Mouse (Mus musculus) macrophage (primary cell): ENCODE results near the gene Svs5. TPM values are rescaled to one million over a fixed set of nuclear protein-coding genes. Genes with fewer than 3 reads are reported as not detected.
"Not testable (repeated sequence)": the region's sequence is repeated elsewhere in the genome, so short reads cannot be mapped to it uniquely, and the experiment has no call there.

Experiments
- H3K27ac ChIP-seq: fragments of 350-480 bp; formaldehyde crosslinking; 2 replicates; pipeline ENCODE4 v1.9.0; 2021
- H3K36me3 ChIP-seq: fragments of 350-480 bp; formaldehyde crosslinking; 2 replicates; pipeline ENCODE4 v1.9.0; 2021; ENCODE audit errors: inconsistent target
- H3K4me3 ChIP-seq: fragments of 350-480 bp; formaldehyde crosslinking; 2 replicates; pipeline ENCODE4 v1.9.0; 2021; ENCODE audit errors: inconsistent target
- H3K79me2 ChIP-seq: fragments of 350-480 bp; formaldehyde crosslinking; 2 replicates; pipeline ENCODE4 v1.9.0; 2021; ENCODE audit errors: inconsistent target
- WGBS: methylation state at CpG from one replicate; pipeline ENCODE4 v1.1.7; 2026; ENCODE audit warnings: inconsistent platforms; ENCODE audit not compliant: missing documents; 5-methylcytosine and 5-hydroxymethylcytosine counted together
- polyA plus RNA-seq: library from polyadenylated mRNA; stranded (reverse); fragments of 250-400 nt; gene quantifications from 3 replicates; pipeline ENCODE4 v1.2.4, GENCODE M21; 2018; ENCODE audit warnings: inconsistent platforms
- total RNA-seq, 78 experiments: library from RNA; depleted of rRNA; stranded (reverse); fragments of 250-400 nt; gene quantifications; 1 replicate in 9 of 78; 2 replicates in 24 of 78; 3 replicates in 43 of 78; 4 replicates in 2 of 78; pipeline ENCODE4 v1.2.4; 2018; ENCODE audit warnings: inconsistent platforms in 56 of 78

Gene Svs5
- not detected for total RNA-seq (2018; cell fraction: chromatin; rRNA removed)
- total RNA-seq (2018; cell fraction: cytosol; rRNA removed), result not detected
- total RNA-seq (2018; cell fraction: nucleus; rRNA removed), result not detected
- polyA plus RNA-seq, result not detected in 3 replicates

DNA sequence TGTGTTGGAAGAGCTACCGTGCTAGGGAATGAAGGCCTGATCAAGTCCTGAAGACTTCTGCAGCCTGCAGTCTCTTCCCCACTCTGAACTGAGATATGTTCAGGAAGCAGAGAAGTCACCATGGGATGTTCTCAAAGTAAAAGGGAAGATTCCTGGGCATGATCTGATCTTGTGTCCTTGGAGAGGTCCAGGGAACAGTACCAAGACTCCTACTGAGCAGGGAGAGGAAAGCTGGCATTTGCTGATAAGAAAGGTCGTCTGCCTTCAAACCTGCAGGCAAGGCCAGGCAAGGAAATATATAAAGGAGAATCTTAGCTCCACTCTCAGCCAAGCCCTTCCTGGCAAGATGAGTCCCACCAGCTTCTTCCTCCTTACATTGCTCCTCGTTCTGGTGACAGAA, at the start of gene Svs5:
Svs5 (plus strand) TSS at position 301 of the 400 bp plus-strand sequence.
- not testable (repeated sequence) for H3K79me2 ChIP-seq, H3K36me3 ChIP-seq, H3K27ac ChIP-seq, H3K4me3 ChIP-seq
- 70% methylated on average over 3 of the region's 3 CpGs for WGBS

GRCm38 (mm10) chr2:164288968-164289367, 43.6 kb upstream of the Svs5 start, which contains the start of gene Svs3a:
Svs3a (plus strand) TSS chr2:164289268.
- not testable (repeated sequence) for H3K79me2 ChIP-seq, H3K4me3 ChIP-seq, H3K36me3 ChIP-seq, H3K27ac ChIP-seq
- 100% methylated on average over 1 of the region's 1 CpGs for WGBS

DNA sequence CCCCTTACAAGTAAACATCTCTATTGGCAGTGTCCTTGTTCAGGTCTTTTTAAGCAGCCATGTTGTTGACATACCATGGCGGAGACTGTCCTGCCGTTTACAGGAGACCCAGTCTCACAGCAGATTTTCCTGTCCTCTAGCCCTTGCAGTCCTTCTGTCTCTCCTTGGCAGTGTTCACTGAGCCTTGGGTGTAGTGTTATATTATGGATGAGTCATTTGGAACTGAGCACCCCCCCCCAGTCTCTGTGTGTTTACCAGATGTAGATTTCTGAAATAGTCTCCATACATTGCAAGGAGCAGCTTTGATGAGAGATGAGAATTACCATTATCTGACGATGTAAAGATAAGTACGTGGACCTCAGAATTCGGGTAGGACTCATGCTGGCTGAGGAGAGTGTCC, 19.9 kb upstream of the Svs5 start:
- H3K4me3 ChIP-seq, result no peak overlapping the region
- H3K79me2 ChIP-seq, result no peaks in the 10 kb centered on the region
- WGBS, result 88% methylated on average over 5 of the region's 5 CpGs

GRCm38 (mm10) chr2:164315460-164315859, 17.1 kb upstream of the Svs5 start:
- not testable (repeated sequence) for H3K27ac ChIP-seq, H3K4me3 ChIP-seq, H3K36me3 ChIP-seq, H3K79me2 ChIP-seq

More for the DNA sequence above, 19.9 kb upstream of the Svs5 start:
- Histone ChIP-seq H3K36me3 (no peaks in the 10 kb centered on the region), H3K27ac (no peak overlapping the region)

GRCm38 (mm10) chr2:164316451-164316850, 16.1 kb upstream of the Svs5 start, which contains the start of gene Svs6:
Svs6 (plus strand) TSS chr2:164316751.
- 89% methylated on average over 1 of the region's 1 CpGs for WGBS
- H3K27ac ChIP-seq, H3K79me2 ChIP-seq, H3K4me3 ChIP-seq, H3K36me3 ChIP-seq: not testable (repeated sequence)

- Histone ChIP-seq H3K27ac (no peak overlapping the region), H3K4me3 (no peak overlapping the region), H3K36me3 (no peaks in the 10 kb centered on the region), H3K79me2 (no peaks in the 10 kb centered on the region)
- 94% methylated on average over 6 of the region's 6 CpGs for WGBS
Measured at GRCm38 (mm10) chr2:164320983-164321382, 11.6 kb upstream of the Svs5 start.

DNA sequence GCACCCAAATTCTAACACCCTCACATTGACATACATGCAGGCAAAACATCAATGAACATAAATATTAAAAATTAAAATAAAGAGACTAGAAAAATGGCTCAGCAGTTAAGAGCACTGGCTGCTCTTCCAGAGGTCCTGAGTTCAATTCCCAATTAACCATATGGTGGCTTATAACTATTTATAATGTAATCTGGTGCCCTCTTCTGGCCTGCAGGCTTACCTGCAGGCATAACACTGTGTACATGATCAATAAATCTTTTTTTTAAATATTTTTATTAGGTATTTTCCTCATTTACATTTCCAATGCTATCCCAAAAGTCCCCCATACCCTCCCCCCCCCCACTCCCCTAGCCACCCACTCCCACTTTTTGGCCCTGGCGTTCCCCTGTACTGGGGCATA, 11.2 kb downstream of the Svs5 start:
- not testable (repeated sequence) for H3K79me2 ChIP-seq, H3K4me3 ChIP-seq, H3K27ac ChIP-seq, H3K36me3 ChIP-seq
- WGBS, result no CpG with 5 or more reads among the region's 1 CpGs

DNA sequence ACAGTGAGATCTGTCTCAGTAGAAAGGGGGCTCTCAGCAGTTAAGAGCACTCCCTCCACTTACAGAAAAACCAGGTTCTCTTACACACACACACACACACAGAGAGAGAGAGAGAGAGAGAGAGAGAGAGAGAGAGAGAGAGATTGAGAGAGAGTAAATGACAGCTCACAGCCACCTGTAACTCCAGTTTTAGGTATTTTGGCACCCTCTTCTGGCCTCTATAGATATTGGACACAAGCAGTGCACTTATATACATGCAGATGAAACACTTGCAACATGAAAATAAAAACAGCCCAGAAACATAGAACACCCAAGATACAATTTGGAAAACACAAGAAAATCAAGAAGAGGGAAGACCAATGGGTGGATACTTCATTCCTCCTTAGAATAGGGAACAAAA, 15.2 kb downstream of the Svs5 start:
- H3K4me3 ChIP-seq, H3K79me2 ChIP-seq, H3K36me3 ChIP-seq, H3K27ac ChIP-seq: not testable (repeated sequence)

DNA sequence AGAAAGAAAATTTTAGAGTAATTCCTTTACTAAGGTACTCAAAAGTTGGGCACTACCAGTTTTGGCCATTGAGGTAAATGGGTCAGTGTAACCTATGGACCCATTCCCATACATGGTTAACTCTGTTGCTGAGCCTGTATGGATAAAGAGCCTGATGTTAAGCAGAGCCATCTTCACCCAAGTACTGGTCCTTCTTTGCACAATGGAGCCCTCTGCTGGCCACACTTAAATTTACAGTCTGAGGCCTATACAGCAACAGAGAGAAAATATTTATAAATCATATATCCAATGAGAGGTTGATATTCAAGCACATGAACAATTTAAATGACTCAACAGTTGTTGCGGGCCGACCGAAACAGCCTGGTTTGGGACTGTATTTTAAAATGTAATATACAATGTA, 16.4 kb downstream of the Svs5 start:
- Histone ChIP-seq H3K27ac (no peak overlapping the region), H3K36me3 (no peaks in the 10 kb centered on the region), H3K79me2 (no peaks in the 10 kb centered on the region), H3K4me3 (no peak overlapping the region)
- 95% methylated on average over 3 of the region's 3 CpGs for WGBS

- Histone ChIP-seq H3K36me3 (no peaks in the 10 kb centered on the region), H3K4me3 (no peak overlapping the region), H3K79me2 (no peaks in the 10 kb centered on the region), H3K27ac (no peak overlapping the region)
- 94% methylated on average over 3 of the region's 3 CpGs for WGBS
Measured at GRCm38 (mm10) chr2:164352697-164353096, 20.2 kb downstream of the Svs5 start.

DNA sequence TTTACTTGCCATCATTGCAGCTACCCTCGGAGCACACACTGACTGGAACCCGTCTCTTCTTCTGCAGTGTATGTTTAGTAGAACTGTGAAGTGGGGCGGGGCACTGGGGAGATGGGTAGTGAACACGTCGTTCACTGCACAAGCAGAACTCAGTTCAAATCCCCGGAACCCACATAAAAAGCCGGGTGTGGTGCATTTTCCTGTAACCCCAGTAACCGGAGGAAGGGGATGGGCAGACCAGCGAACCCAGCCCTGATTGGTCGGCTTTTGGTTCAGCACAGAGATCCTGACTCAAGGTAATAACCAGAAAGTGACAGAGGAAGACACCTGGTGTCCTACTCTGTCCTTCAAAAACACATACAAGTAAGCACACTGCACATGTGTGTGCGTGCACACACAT, 20.8 kb downstream of the Svs5 start:
- H3K27ac ChIP-seq, result no peak overlapping the region
- H3K79me2 ChIP-seq, result no peaks in the 10 kb centered on the region
- H3K4me3 ChIP-seq, result no peak overlapping the region
- H3K36me3 ChIP-seq, result no peaks in the 10 kb centered on the region
- 91% methylated on average over 9 of the region's 11 CpGs for WGBS

- no peak overlapping the region for H3K27ac ChIP-seq
- no peaks in the 10 kb centered on the region for H3K79me2 ChIP-seq
- WGBS, result 29% methylated on average over 11 of the region's 11 CpGs
- H3K4me3 ChIP-seq, result no peak overlapping the region
- no peaks in the 10 kb centered on the region for H3K36me3 ChIP-seq
Measured at GRCm38 (mm10) chr2:164356177-164356967, 23.8 kb downstream of the Svs5 start.

GRCm38 (mm10) chr2:164358373-164358772, 25.8 kb downstream of the Svs5 start:
- Histone ChIP-seq H3K27ac (no peak overlapping the region), H3K36me3 (no peaks in the 10 kb centered on the region), H3K4me3 (no peak overlapping the region), H3K79me2 (no peaks in the 10 kb centered on the region)
- WGBS, result 92% methylated on average over 3 of the region's 3 CpGs

DNA sequence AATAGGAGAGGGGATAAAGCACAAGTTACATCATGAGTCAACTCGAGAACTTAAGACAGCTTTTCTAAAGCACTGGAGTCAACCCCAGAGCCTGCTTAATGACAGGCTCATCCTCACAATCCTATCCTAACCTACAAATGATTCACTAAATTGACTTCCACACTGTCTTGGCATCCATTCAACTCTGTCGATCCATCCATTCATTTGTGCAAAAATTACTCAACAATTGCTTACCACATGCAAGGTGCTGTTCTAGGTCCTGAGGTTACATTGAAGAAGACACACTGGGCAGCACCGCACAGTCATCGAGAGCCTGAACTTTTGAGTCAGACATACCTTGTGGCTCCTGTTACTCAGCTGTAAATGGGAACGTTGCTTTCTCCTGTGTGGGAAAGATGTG, 26.5 kb downstream of the Svs5 start:
- 75% methylated on average over 5 of the region's 5 CpGs for WGBS
- H3K4me3 ChIP-seq, result no peak overlapping the region
- no peak overlapping the region for H3K27ac ChIP-seq
- H3K36me3 ChIP-seq, result no peaks in the 10 kb centered on the region
- no peaks in the 10 kb centered on the region for H3K79me2 ChIP-seq

GRCm38 (mm10) chr2:164359668-164360067, 27.1 kb downstream of the Svs5 start:
- Histone ChIP-seq H3K36me3 (no peaks in the 10 kb centered on the region), H3K27ac (no peak overlapping the region), H3K79me2 (no peaks in the 10 kb centered on the region), H3K4me3 (no peak overlapping the region)
- 46% methylated on average over 5 of the region's 5 CpGs for WGBS
